Mouse (Mus musculus): ENCODE data around the gene Pdzk1. TPM values are rescaled to one million over a fixed set of nuclear protein-coding genes. Genes with fewer than 3 reads are reported as not detected.

Gene Pdzk1
- polyA plus RNA-seq, 1 experiment = not detected

GRCm38 (mm10) chr3:96825261-96825660, 3.8 kb upstream of the Pdzk1 start:
- Histone ChIP-seq H3K79me3 (ENCODE audit: low read depth) (no peaks in the 10 kb centered on the region), H3ac (ENCODE audit: control insufficient read depth, insufficient read length, low read depth) (no peak overlapping the region), H3K27me3 (ENCODE audit: control insufficient read depth, insufficient read depth, insufficient read length) (no peaks in the 10 kb centered on the region), H3K36me3 (ENCODE audit: control insufficient read depth, insufficient read depth) (no peaks in the 10 kb centered on the region), H3K4me3 (ENCODE audit: insufficient read depth, poor library complexity, severe bottlenecking) (no peak overlapping the region), H3K79me2 (ENCODE audit: control insufficient read depth, insufficient read depth) (no peaks in the 10 kb centered on the region)
- no peak for TF ChIP-seq MYOD1 (IDR thresholded peaks at IDR 0.05; ENCODE audit: control insufficient read depth, insufficient read length, low read depth)
- no peak for TF ChIP-seq USF1 (IDR thresholded peaks at IDR 0.05; ENCODE audit: low read depth)
- TF ChIP-seq MAX (IDR thresholded peaks at IDR 0.05) = no peak
- TF ChIP-seq MYOG (IDR thresholded peaks at IDR 0.05; ENCODE audit: control insufficient read depth, extremely low read depth, insufficient read length) = no peak
- no peak for TF ChIP-seq CEBPB (IDR thresholded peaks at IDR 0.05; ENCODE audit: low read depth)
- TF ChIP-seq FOSL1 (IDR thresholded peaks at IDR 0.05; ENCODE audit: insufficient read depth, low read length, poor library complexity, severe bottlenecking) = no peak
- no peak for TF ChIP-seq CTCF (IDR thresholded peaks at IDR 0.05; ENCODE audit: control insufficient read depth, insufficient read depth, insufficient read length)

GRCm38 (mm10) chr3:96828308-96828864, 698 bp upstream of the Pdzk1 start:
- H3K79me2 ChIP-seq (ENCODE audit: control insufficient read depth, insufficient read depth) = no peaks in the 10 kb centered on the region
- H3K36me3 ChIP-seq (ENCODE audit: control insufficient read depth, insufficient read depth) = no peaks in the 10 kb centered on the region
- H3K79me3 ChIP-seq (ENCODE audit: low read depth) = no peaks in the 10 kb centered on the region
- H3ac ChIP-seq (ENCODE audit: control insufficient read depth, insufficient read length, low read depth) = no peak overlapping the region
- TF ChIP-seq MYOD1 (IDR thresholded peaks at IDR 0.05; ENCODE audit: control insufficient read depth, insufficient read length, low read depth) = no peak
- no peak for TF ChIP-seq USF1 (IDR thresholded peaks at IDR 0.05; ENCODE audit: low read depth)
- TF ChIP-seq CTCF (IDR thresholded peaks at IDR 0.05; ENCODE audit: control insufficient read depth, insufficient read depth, insufficient read length) = no peak
- TF ChIP-seq MYOG (IDR thresholded peaks at IDR 0.05; ENCODE audit: control insufficient read depth, extremely low read depth, insufficient read length) = no peak
- no peak for TF ChIP-seq FOSL1 (IDR thresholded peaks at IDR 0.05; ENCODE audit: insufficient read depth, low read length, poor library complexity, severe bottlenecking)
- TF ChIP-seq MAX (IDR thresholded peaks at IDR 0.05) = no peak
- TF ChIP-seq CEBPB (IDR thresholded peaks at IDR 0.05; ENCODE audit: low read depth) = no peak
- H3K4me3 ChIP-seq (ENCODE audit: insufficient read depth, poor library complexity, severe bottlenecking) = no peak overlapping the region
- peaks cover 10% of the 10 kb centered on the region for H3K27me3 ChIP-seq (ENCODE audit: control insufficient read depth, insufficient read depth, insufficient read length)

- Histone ChIP-seq H3K36me3 (ENCODE audit: control insufficient read depth, insufficient read depth) (no peaks in the 10 kb centered on the region), H3ac (ENCODE audit: control insufficient read depth, insufficient read length, low read depth) (no peak overlapping the region), H3K27me3 (ENCODE audit: control insufficient read depth, insufficient read depth, insufficient read length) (peaks cover 16% of the 10 kb centered on the region), H3K79me3 (ENCODE audit: low read depth) (no peaks in the 10 kb centered on the region), H3K79me2 (ENCODE audit: control insufficient read depth, insufficient read depth) (no peaks in the 10 kb centered on the region), H3K4me3 (ENCODE audit: insufficient read depth, poor library complexity, severe bottlenecking) (no peak overlapping the region)
- TF ChIP-seq USF1 (IDR thresholded peaks at IDR 0.05; ENCODE audit: low read depth) = no peak
- TF ChIP-seq MYOG (IDR thresholded peaks at IDR 0.05; ENCODE audit: control insufficient read depth, extremely low read depth, insufficient read length) = no peak
- TF ChIP-seq FOSL1 (IDR thresholded peaks at IDR 0.05; ENCODE audit: insufficient read depth, low read length, poor library complexity, severe bottlenecking) = no peak
- TF ChIP-seq CTCF (IDR thresholded peaks at IDR 0.05; ENCODE audit: control insufficient read depth, insufficient read depth, insufficient read length) = no peak
- TF ChIP-seq MYOD1 (IDR thresholded peaks at IDR 0.05; ENCODE audit: control insufficient read depth, insufficient read length, low read depth) = no peak
- TF ChIP-seq CEBPB (IDR thresholded peaks at IDR 0.05; ENCODE audit: low read depth) = no peak
- no peak for TF ChIP-seq MAX (IDR thresholded peaks at IDR 0.05)
Observed at GRCm38 (mm10) chr3:96829856-96830255, 772 bp downstream of the Pdzk1 start.

- Histone ChIP-seq H3K79me2 (ENCODE audit: control insufficient read depth, insufficient read depth) (no peaks in the 10 kb centered on the region), H3ac (ENCODE audit: control insufficient read depth, insufficient read length, low read depth) (no peak overlapping the region), H3K79me3 (ENCODE audit: low read depth) (no peaks in the 10 kb centered on the region), H3K27me3 (ENCODE audit: control insufficient read depth, insufficient read depth, insufficient read length) (peaks cover 30% of the 10 kb centered on the region), H3K36me3 (ENCODE audit: control insufficient read depth, insufficient read depth) (no peaks in the 10 kb centered on the region), H3K4me3 (ENCODE audit: insufficient read depth, poor library complexity, severe bottlenecking) (no peak overlapping the region)
- no peak for TF ChIP-seq FOSL1 (IDR thresholded peaks at IDR 0.05; ENCODE audit: insufficient read depth, low read length, poor library complexity, severe bottlenecking)
- TF ChIP-seq MYOD1 (IDR thresholded peaks at IDR 0.05; ENCODE audit: control insufficient read depth, insufficient read length, low read depth) = no peak
- no peak for TF ChIP-seq MAX (IDR thresholded peaks at IDR 0.05)
- TF ChIP-seq CTCF (IDR thresholded peaks at IDR 0.05; ENCODE audit: control insufficient read depth, insufficient read depth, insufficient read length) = no peak
- TF ChIP-seq MYOG (IDR thresholded peaks at IDR 0.05; ENCODE audit: control insufficient read depth, extremely low read depth, insufficient read length) = no peak
- TF ChIP-seq USF1 (IDR thresholded peaks at IDR 0.05; ENCODE audit: low read depth) = no peak
- no peak for TF ChIP-seq CEBPB (IDR thresholded peaks at IDR 0.05; ENCODE audit: low read depth)
Observed at GRCm38 (mm10) chr3:96832930-96833329, 3.8 kb downstream of the Pdzk1 start.

- Histone ChIP-seq H3ac (ENCODE audit: control insufficient read depth, insufficient read length, low read depth) (no peak overlapping the region), H3K4me3 (ENCODE audit: insufficient read depth, poor library complexity, severe bottlenecking) (no peak overlapping the region), H3K36me3 (ENCODE audit: control insufficient read depth, insufficient read depth) (no peaks in the 10 kb centered on the region), H3K79me2 (ENCODE audit: control insufficient read depth, insufficient read depth) (no peaks in the 10 kb centered on the region), H3K79me3 (ENCODE audit: low read depth) (no peaks in the 10 kb centered on the region), H3K27me3 (ENCODE audit: control insufficient read depth, insufficient read depth, insufficient read length) (peaks cover 32% of the 10 kb centered on the region)
- TF ChIP-seq MAX (IDR thresholded peaks at IDR 0.05) (no peak), CEBPB (IDR thresholded peaks at IDR 0.05; ENCODE audit: low read depth) (no peak), MYOD1 (IDR thresholded peaks at IDR 0.05; ENCODE audit: control insufficient read depth, insufficient read length, low read depth) (no peak), CTCF (IDR thresholded peaks at IDR 0.05; ENCODE audit: control insufficient read depth, insufficient read depth, insufficient read length) (no peak), FOSL1 (IDR thresholded peaks at IDR 0.05; ENCODE audit: insufficient read depth, low read length, poor library complexity, severe bottlenecking) (no peak), MYOG (IDR thresholded peaks at IDR 0.05; ENCODE audit: control insufficient read depth, extremely low read depth, insufficient read length) (no peak), USF1 (IDR thresholded peaks at IDR 0.05; ENCODE audit: low read depth) (no peak)
Observed at GRCm38 (mm10) chr3:96834587-96835348, 5.7 kb downstream of the Pdzk1 start.
